Mouse (Mus musculus): Measurements from ENCODE around the gene Umad1. TPM values are rescaled to one million over a fixed set of nuclear protein-coding genes. Genes with fewer than 3 reads are reported as not detected.

Umad1 gene
- polyA plus RNA-seq, 1 experiment from 2014 or later, result 23.2 TPM

DNA sequence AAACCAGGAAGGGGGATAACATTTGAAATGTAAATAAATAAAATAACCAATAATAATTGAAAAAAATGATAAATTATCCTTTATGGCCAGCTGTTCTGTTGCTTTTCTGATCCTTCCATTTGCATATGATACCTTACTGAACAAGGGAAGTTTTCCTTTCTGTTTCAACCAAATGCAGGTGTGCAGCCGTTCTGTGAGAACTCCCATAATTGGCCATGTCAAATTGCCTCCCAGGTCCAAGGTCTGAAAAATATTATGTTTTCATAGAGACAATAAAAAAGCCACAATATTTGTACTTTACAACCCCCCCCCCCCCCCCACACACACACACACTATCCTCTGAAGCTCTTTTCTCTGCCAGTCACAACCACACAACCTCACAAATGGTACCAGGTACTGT lies 206.3 kb downstream of the Umad1 start:
- Histone ChIP-seq H3K9me3 (replicated peaks) (no peaks in the 10 kb centered on the region), H3K36me3 (no peaks in the 10 kb centered on the region), H3K4me2 (no peak overlapping the region), H3K27me3 (no peaks in the 10 kb centered on the region), H3K4me3 (no peak overlapping the region), H3K4me1 (replicated peaks) (peaks cover 3% of the 10 kb centered on the region; the same call in 1 of the 2 replicates), H3K27ac (no peak overlapping the region), H3K9ac (no peak overlapping the region)
- 87% methylated on average over 1 of the region's 1 CpGs for whole genome bisulfite sequencing
- ATAC-seq (replicated peaks; ENCODE audit: insufficient number of reproducible peaks, insufficient read depth, low FRiP score, low read depth), result no peak

DNA sequence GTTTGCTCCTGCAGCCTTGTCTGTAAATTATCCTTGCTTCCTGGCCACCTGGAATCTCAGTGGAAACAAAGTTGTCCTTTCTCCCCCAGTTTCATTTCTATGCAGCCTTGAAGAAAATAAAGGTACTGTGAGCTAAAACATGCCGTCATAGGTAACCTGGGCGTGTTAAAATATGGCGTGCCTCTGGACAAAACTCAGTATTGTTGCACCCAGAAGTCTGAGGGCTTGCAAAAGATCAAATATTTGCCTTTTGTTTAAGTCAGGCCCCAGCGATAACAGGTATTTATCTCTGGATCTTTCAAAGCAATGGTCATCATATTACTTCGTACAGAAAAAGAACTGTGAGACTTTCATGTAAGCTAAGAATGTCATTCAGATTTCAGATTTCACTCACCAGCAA lies 206.9 kb downstream of the Umad1 start:
- Histone ChIP-seq H3K4me3 (no peak overlapping the region), H3K27ac (no peak overlapping the region), H3K9me3 (replicated peaks) (no peaks in the 10 kb centered on the region), H3K4me1 (replicated peaks) (peaks cover 3% of the 10 kb centered on the region; the same call in 1 of the 2 replicates), H3K9ac (no peak overlapping the region), H3K36me3 (no peaks in the 10 kb centered on the region), H3K27me3 (no peaks in the 10 kb centered on the region), H3K4me2 (no peak overlapping the region)
- 80% methylated on average over 5 of the region's 5 CpGs for WGBS
- ATAC-seq (replicated peaks; ENCODE audit: insufficient number of reproducible peaks, insufficient read depth, low FRiP score, low read depth), result no peak

DNA sequence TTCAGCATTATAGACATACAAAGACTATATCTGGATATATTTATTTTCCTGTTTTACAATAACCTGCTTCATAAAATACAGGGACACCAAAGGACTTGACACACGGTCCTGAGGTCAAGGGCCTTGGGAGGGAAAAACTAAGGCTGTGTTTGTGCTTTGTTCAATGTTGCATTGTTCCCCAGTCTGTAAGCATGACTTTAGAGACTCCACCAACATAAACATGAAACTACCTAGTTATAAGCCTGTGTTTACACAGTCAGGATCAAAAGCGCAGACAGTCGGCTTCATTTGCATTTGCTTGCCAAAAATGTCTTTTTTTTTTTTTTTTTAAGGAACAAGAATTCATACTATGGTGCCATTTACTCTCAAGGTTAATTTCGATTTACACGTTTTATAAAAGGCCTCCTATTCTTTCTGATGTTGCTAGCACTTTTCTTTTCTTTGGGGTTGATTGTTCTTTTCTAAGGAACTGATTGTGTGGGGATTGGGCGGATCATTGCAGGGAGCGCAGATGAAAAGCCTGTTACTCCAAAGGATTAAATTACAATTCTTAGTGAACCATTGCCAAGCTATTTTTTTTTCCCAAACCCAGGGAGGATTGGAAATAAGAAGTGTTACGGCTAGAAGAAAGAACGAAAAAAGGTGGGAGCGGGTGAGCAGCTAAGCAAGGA lies 208.7 kb downstream of the Umad1 start:
- H3K27ac ChIP-seq, result no peak overlapping the region

DNA sequence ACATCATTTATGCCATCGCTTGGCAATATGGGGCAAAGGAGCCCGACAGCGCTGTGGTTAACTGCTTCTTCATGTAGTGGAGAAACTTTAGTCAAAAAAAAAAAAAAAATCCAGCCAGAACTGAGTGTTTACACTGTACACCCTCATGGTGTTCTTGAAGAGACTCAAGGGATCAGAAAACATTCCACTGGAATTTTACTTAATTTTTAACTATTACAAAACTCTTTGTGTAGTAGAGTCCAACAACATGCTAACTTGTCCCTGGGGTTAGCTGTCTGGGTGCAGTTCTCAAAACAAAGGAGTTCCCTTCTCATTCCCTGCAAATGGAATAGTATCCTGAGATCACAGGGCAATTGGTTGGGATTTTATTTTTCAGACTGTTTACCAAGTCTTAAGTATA lies 210.8 kb downstream of the Umad1 start:
- Histone ChIP-seq H3K36me3 (no peaks in the 10 kb centered on the region), H3K27me3 (no peaks in the 10 kb centered on the region), H3K4me1 (replicated peaks) (peaks cover 23% of the 10 kb centered on the region), H3K27ac (no peak overlapping the region), H3K4me2 (no peak overlapping the region), H3K9ac (no peak overlapping the region), H3K4me3 (no peak overlapping the region), H3K9me3 (replicated peaks) (no peaks in the 10 kb centered on the region)
- ATAC-seq (replicated peaks; ENCODE audit: insufficient number of reproducible peaks, insufficient read depth, low FRiP score, low read depth), result no peak
- WGBS, result 90% methylated on average over 3 of the region's 3 CpGs

More for the DNA sequence above, 208.7 kb downstream of the Umad1 start:
- H3K9me3 ChIP-seq (replicated peaks), result no peaks in the 10 kb centered on the region
- H3K4me3 ChIP-seq, result no peak overlapping the region
- no peaks in the 10 kb centered on the region for H3K36me3 ChIP-seq
- H3K4me2 ChIP-seq, result no peak overlapping the region
- WGBS, result 81% methylated on average over 10 of the region's 10 CpGs
- H3K4me1 ChIP-seq (replicated peaks), result peaks cover 8% of the 10 kb centered on the region
- no peak for ATAC-seq (replicated peaks; ENCODE audit: insufficient number of reproducible peaks, insufficient read depth, low FRiP score, low read depth)
- no peak overlapping the region for H3K9ac ChIP-seq
- no peaks in the 10 kb centered on the region for H3K27me3 ChIP-seq

DNA sequence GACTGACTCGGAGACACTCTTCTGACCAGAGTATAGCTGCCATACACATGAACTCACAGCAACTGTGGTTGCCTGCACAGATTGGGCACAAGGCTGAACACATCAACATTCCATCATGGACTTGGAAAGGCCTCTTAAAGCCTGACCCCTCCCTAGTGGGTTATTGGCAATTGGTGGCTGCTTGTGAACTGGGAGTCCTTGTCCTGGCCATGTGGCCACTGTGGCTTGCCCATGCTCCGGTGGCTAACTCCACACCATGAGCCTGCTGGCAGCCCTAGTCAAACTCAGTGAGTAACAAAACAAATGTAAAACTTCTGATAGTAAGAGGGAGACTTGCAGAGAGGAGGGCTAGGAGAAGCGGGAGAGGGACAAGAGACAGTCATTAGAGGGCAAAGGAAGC lies 213.0 kb downstream of the Umad1 start:
- no peak for ATAC-seq (replicated peaks; ENCODE audit: insufficient number of reproducible peaks, insufficient read depth, low FRiP score, low read depth)
- 79% methylated on average over 3 of the region's 3 CpGs for whole genome bisulfite sequencing

DNA sequence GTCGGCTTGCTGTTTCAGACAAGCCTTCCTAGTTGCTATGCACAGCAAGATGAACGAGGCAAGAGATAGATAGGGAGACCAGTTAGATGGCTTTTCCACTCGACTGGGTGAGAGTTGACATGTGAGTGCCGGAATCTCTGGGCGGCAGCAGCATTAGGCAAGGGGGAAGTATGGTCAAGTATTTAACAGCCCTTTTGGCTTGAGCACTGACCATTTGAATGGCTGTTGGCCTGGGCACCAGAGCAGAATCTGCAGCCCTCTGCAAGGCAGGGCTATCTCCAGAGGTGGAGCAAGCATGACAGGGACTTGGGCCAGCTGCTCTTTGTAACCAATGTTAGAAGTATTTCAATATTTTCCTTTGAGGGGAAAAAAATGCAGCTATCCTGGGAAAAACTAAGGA lies 213.8 kb downstream of the Umad1 start:
- peak overlapping the region; percentile 67 for H3K27ac ChIP-seq
- no peak overlapping the region for H3K4me2 ChIP-seq
- WGBS, result 20% methylated on average over 5 of the region's 5 CpGs
- no peak overlapping the region for H3K4me3 ChIP-seq
- H3K9me3 ChIP-seq (replicated peaks), result no peaks in the 10 kb centered on the region
- H3K4me1 ChIP-seq (replicated peaks), result peaks cover 20% of the 10 kb centered on the region
- no peaks in the 10 kb centered on the region for H3K36me3 ChIP-seq
- H3K27me3 ChIP-seq, result no peaks in the 10 kb centered on the region
- H3K9ac ChIP-seq, result no peak overlapping the region
- peak; percentile 58; the same call in 1 of the 2 replicates for ATAC-seq (replicated peaks; ENCODE audit: insufficient number of reproducible peaks, insufficient read depth, low FRiP score, low read depth)

More for the DNA sequence above, 213.0 kb downstream of the Umad1 start:
- H3K36me3 ChIP-seq, result no peaks in the 10 kb centered on the region
- no peaks in the 10 kb centered on the region for H3K27me3 ChIP-seq
- H3K4me1 ChIP-seq (replicated peaks), result peaks cover 20% of the 10 kb centered on the region
- H3K9ac ChIP-seq, result no peak overlapping the region
- H3K4me2 ChIP-seq, result no peak overlapping the region
- no peak overlapping the region for H3K27ac ChIP-seq
- H3K9me3 ChIP-seq (replicated peaks), result no peaks in the 10 kb centered on the region
- H3K4me3 ChIP-seq, result no peak overlapping the region

DNA sequence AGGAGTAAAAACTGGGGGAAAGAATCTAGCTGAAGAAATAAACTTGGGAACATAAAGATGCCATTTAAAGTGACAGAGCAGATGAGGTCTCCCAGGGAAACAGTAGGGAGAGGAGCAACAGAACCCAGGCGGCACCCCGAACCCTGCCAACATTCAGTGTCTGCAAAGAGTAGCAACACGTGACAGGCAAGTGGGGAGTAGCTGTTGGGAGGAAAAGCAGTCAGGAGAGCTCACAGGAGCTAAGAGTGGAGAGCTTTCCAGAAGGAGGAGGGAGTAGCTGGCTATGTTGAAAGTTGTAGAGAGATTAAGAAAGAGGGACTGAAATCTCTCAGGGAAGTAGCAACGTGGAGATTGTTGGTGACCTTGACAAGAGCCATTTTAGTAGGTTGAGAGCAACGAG lies 214.4 kb downstream of the Umad1 start:
- Histone ChIP-seq H3K9me3 (replicated peaks) (no peaks in the 10 kb centered on the region), H3K27ac (peak overlapping the region; percentile 67), H3K9ac (no peak overlapping the region), H3K27me3 (no peaks in the 10 kb centered on the region), H3K4me3 (no peak overlapping the region), H3K4me1 (replicated peaks) (peaks cover 20% of the 10 kb centered on the region), H3K36me3 (no peaks in the 10 kb centered on the region), H3K4me2 (no peak overlapping the region)
- WGBS, result 18% methylated on average over 5 of the region's 5 CpGs
- peak; percentile 54 for ATAC-seq (replicated peaks; ENCODE audit: insufficient number of reproducible peaks, insufficient read depth, low FRiP score, low read depth)

DNA sequence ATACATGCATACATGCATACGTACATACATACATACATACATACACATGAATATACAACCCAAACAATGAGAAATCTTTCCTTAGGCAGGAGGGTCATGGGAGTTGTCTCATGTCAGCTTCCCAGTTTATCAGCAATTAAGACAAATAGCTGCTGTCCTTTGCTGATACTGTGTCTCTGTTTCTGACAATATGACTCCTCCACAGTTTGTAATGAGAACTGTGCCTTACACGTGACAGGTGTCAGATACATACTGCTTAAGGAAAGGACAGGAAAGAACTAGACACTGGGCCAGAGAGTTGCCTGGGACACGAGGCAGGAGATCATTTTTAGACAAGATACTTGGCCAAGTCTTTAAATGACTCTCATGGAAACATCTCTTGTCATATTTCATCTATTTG lies 215.2 kb downstream of the Umad1 start:
- 54% methylated on average over 3 of the region's 3 CpGs for WGBS
- Histone ChIP-seq H3K36me3 (no peaks in the 10 kb centered on the region), H3K9me3 (replicated peaks) (no peaks in the 10 kb centered on the region), H3K4me3 (no peak overlapping the region), H3K27me3 (no peaks in the 10 kb centered on the region), H3K4me1 (replicated peaks) (peaks cover 20% of the 10 kb centered on the region), H3K27ac (peak overlapping the region; percentile 67; the same call in 1 of the 2 replicates), H3K4me2 (no peak overlapping the region), H3K9ac (no peak overlapping the region)
- ATAC-seq (replicated peaks; ENCODE audit: insufficient number of reproducible peaks, insufficient read depth, low FRiP score, low read depth), result no peak

DNA sequence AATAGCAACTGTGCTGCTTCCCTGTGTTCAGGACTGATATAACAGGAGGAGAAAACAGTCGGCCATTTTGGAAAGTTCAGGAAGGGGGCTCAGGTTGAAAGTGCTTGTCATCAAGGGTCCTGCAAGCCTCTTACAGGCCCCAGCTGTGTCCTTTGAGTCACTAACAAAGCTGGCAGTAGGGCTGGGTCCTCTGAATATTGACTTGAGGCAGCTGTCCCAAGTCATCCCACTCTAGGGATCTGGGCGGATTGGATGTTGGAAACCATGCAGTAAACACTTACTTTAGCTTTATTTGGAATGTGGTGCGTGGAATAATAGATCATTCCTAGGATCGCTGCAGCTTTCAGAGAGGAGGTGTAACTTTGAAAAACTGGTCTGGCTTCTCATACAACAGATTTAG lies 215.7 kb downstream of the Umad1 start:
- Histone ChIP-seq H3K9me3 (replicated peaks) (no peaks in the 10 kb centered on the region), H3K36me3 (no peaks in the 10 kb centered on the region), H3K27me3 (no peaks in the 10 kb centered on the region), H3K4me2 (no peak overlapping the region), H3K4me1 (replicated peaks) (peaks cover 22% of the 10 kb centered on the region), H3K4me3 (no peak overlapping the region), H3K9ac (no peak overlapping the region), H3K27ac (no peak overlapping the region)
- 68% methylated on average over 4 of the region's 4 CpGs for WGBS
- no peak for ATAC-seq (replicated peaks; ENCODE audit: insufficient number of reproducible peaks, insufficient read depth, low FRiP score, low read depth)

DNA sequence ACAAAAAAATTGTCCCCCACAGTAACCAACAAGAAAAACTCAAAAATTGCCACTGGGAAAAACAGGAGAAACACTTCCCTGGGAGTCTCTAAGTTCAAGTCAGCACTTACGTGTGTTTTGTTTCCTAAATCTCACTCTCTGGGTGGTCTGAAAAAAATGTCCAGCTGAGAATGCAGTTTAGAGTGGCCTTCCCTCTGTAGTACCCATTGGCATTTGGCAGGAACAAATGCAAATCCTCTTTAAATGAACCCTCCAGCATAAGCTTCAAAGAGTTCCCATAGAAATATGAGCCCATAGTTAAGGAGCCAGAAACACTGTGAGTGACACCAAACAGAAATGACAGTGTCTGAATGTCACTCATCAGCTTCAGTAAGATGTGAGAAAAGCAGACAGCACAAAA lies 220.1 kb downstream of the Umad1 start:
- no peak overlapping the region for H3K27ac ChIP-seq
- H3K27me3 ChIP-seq, result no peaks in the 10 kb centered on the region
- no peaks in the 10 kb centered on the region for H3K9me3 ChIP-seq (replicated peaks)
- 54% methylated on average over 1 of the region's 1 CpGs for WGBS
- H3K4me3 ChIP-seq, result no peak overlapping the region
- ATAC-seq (replicated peaks; ENCODE audit: insufficient number of reproducible peaks, insufficient read depth, low FRiP score, low read depth), result no peak
- no peaks in the 10 kb centered on the region for H3K36me3 ChIP-seq
- H3K9ac ChIP-seq, result no peak overlapping the region
- 0 out of 2 replicates have a peak, but pooled peaks cover 5% of the 10 kb centered on the region for H3K4me1 ChIP-seq (replicated peaks)
- no peak overlapping the region for H3K4me2 ChIP-seq

DNA sequence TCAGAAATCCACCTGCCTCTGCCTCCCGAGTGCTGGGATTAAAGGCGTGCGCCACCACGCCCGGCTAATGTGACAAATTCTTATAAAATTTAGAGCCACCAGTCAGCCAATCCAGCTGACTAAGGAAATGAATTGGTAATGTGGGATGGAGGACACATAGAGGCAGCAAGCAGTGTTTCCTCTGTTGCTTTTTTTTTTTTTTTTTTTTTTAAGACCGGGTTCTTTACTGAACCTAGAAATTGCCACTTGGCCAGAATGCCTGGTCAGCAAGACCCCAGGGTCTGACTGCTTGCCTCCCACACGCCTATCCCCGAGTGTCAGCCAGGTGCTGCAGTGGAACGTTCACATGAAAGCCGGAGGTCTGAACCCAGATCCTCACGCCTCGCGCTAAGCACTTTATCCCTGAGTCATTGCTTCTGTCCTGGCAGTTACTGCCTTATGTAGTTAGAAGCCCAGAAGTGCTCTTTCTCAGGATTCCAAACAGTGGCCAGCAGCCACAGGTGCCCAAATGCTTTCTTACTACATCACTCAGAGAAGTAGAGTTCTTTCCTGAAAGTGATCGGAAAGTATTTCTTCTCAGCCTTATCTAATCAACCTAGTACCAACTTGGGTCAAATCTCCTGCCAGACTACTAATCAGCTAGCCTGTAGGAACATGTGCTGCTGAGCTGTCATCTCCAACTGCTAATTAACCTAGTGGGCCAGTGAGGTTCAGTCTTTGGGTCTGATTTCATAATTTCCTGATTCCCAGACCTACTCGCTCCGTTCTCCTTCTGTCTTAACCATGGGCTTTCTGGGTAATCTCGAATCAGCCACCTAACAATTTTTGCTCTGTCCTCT lies 225.6 kb downstream of the Umad1 start:
- H3K4me2 ChIP-seq, result no peak overlapping the region
- H3K4me1 ChIP-seq (replicated peaks), result peaks cover 20% of the 10 kb centered on the region
- no peaks in the 10 kb centered on the region for H3K27me3 ChIP-seq
- no peak for ATAC-seq (replicated peaks; ENCODE audit: insufficient number of reproducible peaks, insufficient read depth, low FRiP score, low read depth)
- H3K27ac ChIP-seq, result no peak overlapping the region
- H3K36me3 ChIP-seq, result no peaks in the 10 kb centered on the region
- WGBS, result 73% methylated on average over 17 of the region's 17 CpGs
- no peaks in the 10 kb centered on the region for H3K9me3 ChIP-seq (replicated peaks)
- no peak overlapping the region for H3K4me3 ChIP-seq
- no peak overlapping the region for H3K9ac ChIP-seq
